Mouse (Mus musculus): Measurements from ENCODE around the gene Olfr630. TPM values are rescaled to one million over a fixed set of nuclear protein-coding genes. Genes with fewer than 3 reads are reported as not detected.
"Not testable (repeated sequence)": the region's sequence is repeated elsewhere in the genome, so short reads cannot be mapped to it uniquely, and the experiment has no call there.

The Olfr630 gene
- not detected in 2 replicates for polyA plus RNA-seq (2016; fragmentation: Nextera tagmentation; extraction: Ambion mirVana)

DNA sequence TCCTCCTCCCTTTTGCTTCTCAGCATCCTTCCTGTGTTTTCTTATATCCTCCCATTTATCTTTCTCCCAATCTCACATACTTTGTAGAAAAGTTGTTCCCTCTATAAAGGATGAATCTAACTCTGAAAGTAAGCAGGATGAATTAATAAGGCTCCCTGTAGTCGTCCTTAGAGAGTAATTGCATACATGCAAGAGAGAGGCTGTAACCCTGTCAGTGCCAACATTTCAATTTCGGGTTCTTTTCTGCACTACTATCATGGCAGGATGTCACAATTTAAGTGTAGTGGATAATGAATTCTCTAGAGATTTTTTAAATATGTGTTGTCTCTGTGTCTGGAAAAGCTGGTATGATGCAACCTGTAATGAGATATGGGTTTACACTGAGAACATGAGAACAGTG is at the start of gene Olfr630:
TSS of gene Olfr630 (minus strand) at position 101 of the 400 bp plus-strand sequence.
- Histone ChIP-seq H3K27me3 (ENCODE audit: low read depth, poor library complexity, severe bottlenecking) (no peaks in the 10 kb centered on the region), H3K36me3 (no peaks in the 10 kb centered on the region), H3K4me1 (no peaks in the 10 kb centered on the region), H3K4me3 (no peak within 1 kb of the TSS), H3K27ac (replicated peaks) (no peak within 1 kb of the TSS), H3K9me3 (replicated peaks) (no peaks in the 10 kb centered on the region)
- 55% methylated on average over 2 of the region's 2 CpGs for WGBS
- no peak for DNase-seq (ENCODE audit: low spot score)

DNA sequence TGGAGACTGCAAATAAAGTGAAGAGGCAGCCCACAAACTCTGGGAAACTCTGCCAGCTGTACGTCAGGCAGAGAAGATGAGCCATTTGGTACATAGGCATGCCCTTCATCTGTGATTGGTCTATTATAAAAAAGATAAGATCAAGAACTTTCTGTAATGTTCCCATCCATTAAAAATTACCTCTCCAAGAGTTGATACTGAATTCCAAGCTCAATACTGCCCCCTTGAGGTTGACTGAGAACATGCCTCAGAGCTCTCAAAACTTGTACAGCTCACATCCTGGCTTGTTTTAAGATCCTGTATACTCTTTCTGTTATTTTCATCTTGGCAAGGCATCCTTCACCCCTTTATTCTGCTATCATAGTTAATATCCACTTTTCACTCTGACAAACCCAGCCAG is 49.7 kb upstream of the Olfr630 start:
- no peaks in the 10 kb centered on the region for H3K36me3 ChIP-seq
- H3K27ac ChIP-seq (replicated peaks), result no peak overlapping the region
- no peaks in the 10 kb centered on the region for H3K27me3 ChIP-seq (ENCODE audit: low read depth, poor library complexity, severe bottlenecking)
- peak; percentile 13 for DNase-seq (ENCODE audit: low spot score)
- no peaks in the 10 kb centered on the region for H3K4me1 ChIP-seq
- H3K9me3 ChIP-seq (replicated peaks), result no peaks in the 10 kb centered on the region
- no peak overlapping the region for H3K4me3 ChIP-seq
- WGBS, result 76% methylated on average over 1 of the region's 1 CpGs

DNA sequence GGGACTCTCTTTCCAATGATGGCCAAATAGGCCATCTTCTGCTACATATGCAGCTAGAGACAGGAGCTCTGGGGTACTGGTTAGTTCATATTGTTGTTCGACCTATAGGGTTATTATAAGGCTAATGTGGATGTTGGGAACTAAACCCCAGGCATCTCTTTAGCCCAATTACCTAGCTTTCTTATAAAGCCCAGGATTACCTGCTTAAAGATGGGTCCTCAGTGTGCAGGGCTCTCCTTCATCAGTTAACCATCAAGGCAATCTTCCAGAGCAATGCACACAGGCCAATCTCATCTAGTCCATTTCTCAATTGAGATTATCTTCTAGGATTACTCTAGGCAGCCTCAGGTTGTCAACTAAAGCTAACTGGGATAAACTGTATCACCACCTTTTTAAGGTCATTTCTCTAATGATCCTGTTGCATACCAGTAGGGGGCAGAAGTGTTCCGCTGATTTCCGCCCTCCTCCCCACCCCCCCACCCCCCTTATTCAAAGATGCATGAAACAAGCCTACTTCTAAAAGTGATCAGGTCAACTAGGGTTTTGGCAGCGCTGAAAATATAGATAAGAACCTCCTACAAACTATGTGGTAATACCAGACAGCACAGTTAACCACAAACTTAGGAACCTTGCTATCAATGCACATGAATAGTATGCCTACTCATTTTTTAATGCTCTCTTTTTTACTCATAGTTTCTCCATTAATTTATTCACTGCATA is 35.7 kb upstream of the Olfr630 start:
- Histone ChIP-seq H3K27ac (replicated peaks) (no peak overlapping the region), H3K27me3 (ENCODE audit: low read depth, poor library complexity, severe bottlenecking) (no peaks in the 10 kb centered on the region), H3K4me1 (no peaks in the 10 kb centered on the region), H3K9me3 (replicated peaks) (no peaks in the 10 kb centered on the region), H3K4me3 (no peak overlapping the region), H3K36me3 (no peaks in the 10 kb centered on the region)
- DNase-seq (ENCODE audit: low spot score), result no peak
- 35% methylated on average over 4 of the region's 4 CpGs for WGBS

DNA sequence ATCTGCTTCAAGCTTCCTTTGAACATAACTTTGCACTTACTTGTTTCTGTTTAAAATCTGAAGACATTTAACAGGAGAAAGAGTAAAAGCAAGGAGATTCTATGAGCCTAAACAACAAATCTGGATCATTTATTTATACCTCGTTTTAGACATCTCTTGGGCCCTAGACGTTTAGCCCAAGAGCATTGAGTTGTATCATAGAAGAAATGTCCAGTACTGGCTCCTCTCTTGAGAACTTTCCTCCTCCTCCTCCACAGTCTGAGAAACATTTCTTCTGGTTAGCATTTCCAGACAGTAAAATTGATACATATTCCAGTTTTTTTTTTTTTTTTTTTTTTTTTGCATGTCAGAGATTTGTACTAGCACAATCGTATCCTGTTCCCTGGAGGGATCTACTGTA is 34.6 kb upstream of the Olfr630 start, which contains the start of gene Olfr67:
TSS of gene Olfr67 (minus strand) at position 101 of the 400 bp plus-strand sequence.
- Histone ChIP-seq H3K27ac (replicated peaks) (no peak within 1 kb of the TSS), H3K9me3 (replicated peaks) (no peaks in the 10 kb centered on the region), H3K36me3 (no peaks in the 10 kb centered on the region), H3K27me3 (ENCODE audit: low read depth, poor library complexity, severe bottlenecking) (no peaks in the 10 kb centered on the region), H3K4me3 (no peak within 1 kb of the TSS), H3K4me1 (no peaks in the 10 kb centered on the region)
- no peak for DNase-seq (ENCODE audit: low spot score)
- WGBS, result 92% methylated on average over 3 of the region's 3 CpGs

DNA sequence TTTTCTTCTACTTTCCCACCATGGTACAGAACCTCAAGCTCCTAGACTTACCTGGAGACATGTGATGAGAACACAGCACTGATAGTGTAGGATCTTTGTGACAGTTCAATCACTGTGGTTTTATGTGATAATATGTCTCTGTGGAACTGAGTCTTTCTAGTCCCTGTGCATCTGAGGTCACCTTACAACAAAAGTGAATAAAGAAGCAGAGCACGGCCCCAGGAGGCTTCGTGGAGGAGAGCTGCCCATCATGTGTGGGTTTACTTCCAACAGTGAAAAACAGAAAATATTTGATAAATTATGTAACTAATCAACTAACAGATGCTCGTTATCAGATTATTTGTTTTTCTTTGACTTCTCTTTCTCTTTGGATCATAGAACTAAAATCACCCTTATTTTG is 22.5 kb upstream of the Olfr630 start, which contains the start of gene Olfr68:
TSS of gene Olfr68 (minus strand) at position 101 of the 400 bp plus-strand sequence.
- Histone ChIP-seq H3K4me3 (no peak within 1 kb of the TSS), H3K27me3 (ENCODE audit: low read depth, poor library complexity, severe bottlenecking) (no peaks in the 10 kb centered on the region), H3K27ac (replicated peaks) (no peak within 1 kb of the TSS), H3K36me3 (no peaks in the 10 kb centered on the region), H3K9me3 (replicated peaks) (no peaks in the 10 kb centered on the region), H3K4me1 (no peaks in the 10 kb centered on the region)
- 85% methylated on average over 3 of the region's 3 CpGs for WGBS
- no peak for DNase-seq (ENCODE audit: low spot score)

DNA sequence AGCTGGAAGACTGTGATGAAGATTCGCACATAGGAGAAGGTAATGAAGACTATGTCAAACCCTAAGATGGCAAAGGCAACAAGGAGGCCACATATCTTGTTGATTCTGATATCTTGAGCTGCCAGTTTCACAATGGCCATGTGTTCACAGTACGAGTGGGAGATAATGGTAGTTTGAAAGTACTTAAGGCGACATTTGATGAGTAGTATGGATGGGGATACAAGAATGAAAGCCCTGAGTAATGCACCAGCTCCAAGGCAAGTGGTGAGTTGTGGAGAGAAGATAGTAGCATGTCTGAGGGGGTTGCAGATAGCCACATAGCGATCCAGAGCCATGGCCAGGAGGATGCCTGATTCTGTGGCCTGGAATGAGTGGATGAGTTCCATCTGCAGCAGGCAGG is 20.5 kb upstream of the Olfr630 start:
- not testable (repeated sequence) for H3K36me3 ChIP-seq; H3K4me1 ChIP-seq; H3K27ac ChIP-seq (replicated peaks); H3K9me3 ChIP-seq (replicated peaks); H3K4me3 ChIP-seq; H3K27me3 ChIP-seq (ENCODE audit: low read depth, poor library complexity, severe bottlenecking); DNase-seq (ENCODE audit: low spot score)
- WGBS, result 93% methylated on average over 4 of the region's 4 CpGs

DNA sequence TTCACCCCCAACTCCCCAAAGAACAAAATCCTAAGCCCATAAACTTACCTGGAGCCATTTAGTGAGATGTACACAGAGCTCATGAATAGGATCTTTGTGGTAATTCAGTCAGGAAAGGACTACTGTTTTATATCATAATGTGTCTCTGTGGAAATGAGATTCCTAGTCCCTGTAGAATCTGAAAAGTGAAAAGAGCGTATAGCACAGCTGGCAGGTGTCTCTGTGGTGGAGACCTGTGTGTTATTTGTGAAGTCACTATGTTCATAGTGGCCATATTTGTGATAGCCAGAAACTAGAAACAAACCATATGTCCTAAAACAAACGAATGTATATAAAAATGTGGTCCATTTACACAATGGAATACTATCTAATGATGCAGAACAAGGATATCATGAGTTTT is 14.4 kb upstream of the Olfr630 start, which contains the start of gene Olfr69:
TSS of gene Olfr69 (minus strand) at position 101 of the 400 bp plus-strand sequence.
- H3K27me3 ChIP-seq (ENCODE audit: low read depth, poor library complexity, severe bottlenecking), result no peaks in the 10 kb centered on the region
- no peak within 1 kb of the TSS for H3K27ac ChIP-seq (replicated peaks)
- H3K9me3 ChIP-seq (replicated peaks), result no peaks in the 10 kb centered on the region
- no peaks in the 10 kb centered on the region for H3K36me3 ChIP-seq
- no peak for DNase-seq (ENCODE audit: low spot score)
- no peaks in the 10 kb centered on the region for H3K4me1 ChIP-seq
- H3K4me3 ChIP-seq, result no peak within 1 kb of the TSS
- 92% methylated on average over 2 of the region's 2 CpGs for WGBS

DNA sequence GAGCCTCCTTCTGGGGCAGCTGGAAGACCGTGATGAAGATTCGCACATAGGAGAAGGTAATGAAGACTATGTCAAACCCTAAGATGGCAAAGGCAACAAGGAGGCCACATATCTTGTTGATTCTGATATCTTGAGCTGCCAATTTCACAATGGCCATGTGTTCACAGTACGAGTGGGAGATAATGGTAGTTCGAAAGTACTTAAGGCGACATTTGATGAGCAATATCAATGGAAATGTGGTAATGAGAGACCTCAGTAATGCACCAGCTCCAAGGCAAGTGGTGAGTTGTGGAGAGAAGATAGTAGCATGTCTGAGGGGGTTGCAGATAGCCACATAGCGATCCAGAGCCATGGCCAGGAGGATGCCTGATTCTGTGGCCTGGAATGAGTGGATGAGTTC is 10.6 kb upstream of the Olfr630 start:
- H3K4me1 ChIP-seq; H3K9me3 ChIP-seq (replicated peaks); DNase-seq (ENCODE audit: low spot score); H3K27ac ChIP-seq (replicated peaks); H3K27me3 ChIP-seq (ENCODE audit: low read depth, poor library complexity, severe bottlenecking); H3K36me3 ChIP-seq; H3K4me3 ChIP-seq: not testable (repeated sequence)
- 87% methylated on average over 6 of the region's 6 CpGs for WGBS

DNA sequence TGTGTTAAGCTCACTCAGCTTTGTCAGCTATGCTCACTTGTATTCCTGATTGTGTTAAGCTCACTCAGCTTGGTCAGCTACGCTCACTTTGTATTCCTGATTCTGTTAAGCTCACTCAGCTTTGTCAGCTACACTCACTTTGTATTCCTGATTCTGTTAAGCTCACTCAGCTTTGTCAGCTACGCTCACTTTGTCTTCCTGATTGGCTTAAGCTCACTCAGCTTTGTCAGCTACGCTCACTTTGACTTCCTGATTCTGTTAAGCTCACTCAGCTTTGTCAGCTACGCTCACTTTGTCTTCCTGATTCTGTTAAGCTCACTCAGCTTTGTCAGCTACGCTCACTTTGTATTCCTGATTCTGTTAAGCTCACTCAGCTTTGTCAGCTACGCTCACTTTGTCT is 5.1 kb upstream of the Olfr630 start:
- 89% methylated on average over 6 of the region's 6 CpGs for WGBS
- not testable (repeated sequence) for H3K27me3 ChIP-seq (ENCODE audit: low read depth, poor library complexity, severe bottlenecking); H3K36me3 ChIP-seq; H3K4me1 ChIP-seq; DNase-seq (ENCODE audit: low spot score); H3K27ac ChIP-seq (replicated peaks); H3K9me3 ChIP-seq (replicated peaks); H3K4me3 ChIP-seq

DNA sequence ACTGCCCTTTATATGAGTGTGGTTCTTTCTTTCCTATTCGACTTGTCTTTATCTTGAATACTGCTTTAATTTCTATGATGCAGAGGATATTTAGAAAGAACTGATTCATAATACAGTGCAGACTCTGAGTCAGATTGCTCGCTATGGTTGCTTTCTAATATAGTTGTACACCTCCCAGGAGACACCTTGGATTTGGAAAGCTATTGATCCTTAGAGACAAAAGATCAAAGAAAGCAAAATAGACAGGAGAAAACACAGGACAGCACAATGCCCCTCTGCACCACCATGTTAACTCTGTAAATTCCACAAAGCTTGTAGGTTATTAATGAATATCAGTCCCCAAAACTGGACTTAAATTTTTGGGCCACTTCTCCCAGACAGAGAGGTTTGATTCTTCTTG is 12.3 kb downstream of the Olfr630 start, which contains the start of gene Olfr629:
TSS of gene Olfr629 (minus strand) at position 101 of the 400 bp plus-strand sequence.
- WGBS, result 81% methylated on average over 2 of the region's 2 CpGs
- Histone ChIP-seq H3K4me1 (no peaks in the 10 kb centered on the region), H3K4me3 (no peak within 1 kb of the TSS), H3K27me3 (ENCODE audit: low read depth, poor library complexity, severe bottlenecking) (no peaks in the 10 kb centered on the region), H3K27ac (replicated peaks) (no peak within 1 kb of the TSS), H3K36me3 (no peaks in the 10 kb centered on the region), H3K9me3 (replicated peaks) (no peaks in the 10 kb centered on the region)
- DNase-seq (ENCODE audit: low spot score), result no peak

DNA sequence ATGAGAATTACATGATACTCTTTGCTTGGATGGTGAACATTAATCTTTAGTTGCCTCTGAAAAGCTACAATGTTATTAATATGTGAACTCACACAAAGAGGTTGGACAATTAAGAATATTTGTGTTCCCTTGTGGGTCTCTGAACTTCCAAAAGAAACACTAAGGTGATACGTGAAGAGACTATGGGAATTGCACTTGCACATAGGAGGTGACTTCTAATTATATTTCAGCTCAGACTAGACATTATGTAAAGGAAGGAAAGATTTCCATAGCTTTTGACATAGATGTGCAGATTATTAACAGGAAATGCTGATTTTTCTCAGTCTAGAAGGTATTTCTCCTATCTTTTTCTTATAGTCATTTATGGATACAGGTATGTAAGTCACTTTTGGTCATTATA is 27.1 kb downstream of the Olfr630 start, which contains the start of gene Olfr628:
TSS of gene Olfr628 (plus strand) at position 301 of the 400 bp plus-strand sequence.
- Histone ChIP-seq H3K36me3 (no peaks in the 10 kb centered on the region), H3K4me3 (no peak within 1 kb of the TSS), H3K27me3 (ENCODE audit: low read depth, poor library complexity, severe bottlenecking) (no peaks in the 10 kb centered on the region), H3K27ac (replicated peaks) (no peak within 1 kb of the TSS), H3K4me1 (no peaks in the 10 kb centered on the region), H3K9me3 (replicated peaks) (no peaks in the 10 kb centered on the region)
- WGBS, result 93% methylated on average over 1 of the region's 1 CpGs
- no peak for DNase-seq (ENCODE audit: low spot score)

DNA sequence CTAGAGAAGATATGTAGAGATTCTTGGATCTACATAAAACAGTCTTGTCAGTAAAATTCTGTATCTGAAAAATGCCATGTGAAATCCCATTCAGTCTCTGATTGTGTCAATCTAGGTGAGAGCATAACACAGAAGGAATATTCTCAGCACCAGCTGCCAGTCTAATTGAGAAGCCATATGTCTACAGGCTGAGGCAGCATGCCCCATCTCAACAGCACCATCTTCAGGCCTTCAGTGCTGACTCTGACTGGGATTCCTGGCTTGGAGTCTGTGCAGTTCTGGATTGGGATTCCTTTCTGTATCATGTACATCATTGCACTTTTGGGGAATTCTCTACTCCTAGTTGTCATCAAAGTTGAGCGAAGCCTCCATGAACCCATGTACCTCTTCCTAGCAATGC is 40.7 kb downstream of the Olfr630 start:
- DNase-seq (ENCODE audit: low spot score); H3K36me3 ChIP-seq; H3K4me3 ChIP-seq; H3K27ac ChIP-seq (replicated peaks); H3K4me1 ChIP-seq; H3K27me3 ChIP-seq (ENCODE audit: low read depth, poor library complexity, severe bottlenecking); H3K9me3 ChIP-seq (replicated peaks): not testable (repeated sequence)
- 90% methylated on average over 1 of the region's 1 CpGs for WGBS

DNA sequence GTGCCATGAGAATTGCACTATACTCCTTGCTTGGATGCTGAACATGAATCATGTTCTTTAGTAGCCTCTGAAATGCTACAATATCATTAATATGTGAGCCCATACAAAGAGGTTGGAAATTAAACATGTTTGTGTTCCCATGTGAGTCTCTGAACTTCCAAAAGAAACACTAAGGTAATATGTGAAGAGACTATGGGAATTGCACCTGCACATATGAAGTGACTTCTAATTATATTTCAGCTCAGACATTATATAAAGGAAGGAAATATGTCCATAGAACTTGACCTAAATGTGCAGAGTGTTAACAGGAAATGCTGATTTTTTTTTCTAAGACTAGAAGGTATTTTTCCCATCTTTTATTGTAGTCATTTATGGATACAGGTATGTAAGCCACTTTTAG is 42.8 kb downstream of the Olfr630 start, which contains the start of gene Olfr243:
TSS of gene Olfr243 (plus strand) at position 301 of the 400 bp plus-strand sequence.
- no peaks in the 10 kb centered on the region for H3K9me3 ChIP-seq (replicated peaks)
- H3K4me3 ChIP-seq, result no peak within 1 kb of the TSS
- no peaks in the 10 kb centered on the region for H3K4me1 ChIP-seq
- no peaks in the 10 kb centered on the region for H3K36me3 ChIP-seq
- H3K27me3 ChIP-seq (ENCODE audit: low read depth, poor library complexity, severe bottlenecking), result no peaks in the 10 kb centered on the region
- no peak for DNase-seq (ENCODE audit: low spot score)
- no peak within 1 kb of the TSS for H3K27ac ChIP-seq (replicated peaks)
